Mouse (Mus musculus) midbrain, embryonic 11.5 days (tissue): ENCODE data around the gene Mmp17. TPM values are rescaled to one million over a fixed set of nuclear protein-coding genes. Genes with fewer than 3 reads are reported as not detected.

Experiments
- ATAC-seq: fragments of 200-750 bp; cut with Nextera tagmentation; 2 replicates; pipeline ENCODE4 v1.8.0; 2017; ENCODE audit warnings: moderate TSS enrichment, moderate library complexity; ENCODE audit not compliant: low FRiP score
- DNase-seq: peaks from one replicate; pipeline ENCODE4 v3.0.0; 2015; ENCODE audit warnings: low spot score; ENCODE audit errors: missing footprints
- H3K27ac ChIP-seq: fragments of 300-500 bp; sonication (generic); 2 replicates; pipeline ENCODE4 v1.5.1; 2014; ENCODE audit warnings: low read depth, low read length
- H3K27me3 ChIP-seq: fragments of 300-500 bp; sonication (generic); 2 replicates; pipeline ENCODE4 v1.6.1; 2014; ENCODE audit warnings: mild to moderate bottlenecking, low read length, moderate library complexity, mixed read lengths; ENCODE audit not compliant: control insufficient read depth, insufficient read depth
- H3K36me3 ChIP-seq: fragments of 300-500 bp; sonication (generic); 2 replicates; pipeline ENCODE4 v1.6.1; 2014; ENCODE audit warnings: mild to moderate bottlenecking, low read length, moderate library complexity, mixed read lengths; ENCODE audit not compliant: control insufficient read depth, insufficient read depth
- H3K4me1 ChIP-seq: fragments of 300-500 bp; sonication (generic); 2 replicates; pipeline ENCODE4 v1.6.1; 2014; ENCODE audit warnings: low read length; ENCODE audit not compliant: control insufficient read depth, insufficient read depth
- H3K4me2 ChIP-seq: fragments of 300-500 bp; sonication (generic); 2 replicates; pipeline ENCODE4 v1.6.1; 2014; ENCODE audit warnings: mild to moderate bottlenecking, moderate library complexity
- H3K4me3 ChIP-seq: fragments of 300-500 bp; sonication (generic); 2 replicates; pipeline ENCODE4 v1.5.1; 2014; ENCODE audit warnings: low read depth, low read length
- H3K9ac ChIP-seq: fragments of 300-500 bp; sonication (generic); 2 replicates; pipeline ENCODE4 v1.6.1; 2014; ENCODE audit warnings: low read length
- H3K9me3 ChIP-seq: fragments of 300-500 bp; sonication (generic); 2 replicates; pipeline ENCODE4 v1.6.1; 2016; ENCODE audit warnings: low read length; ENCODE audit not compliant: control insufficient read depth
- WGBS: fragments of 180-500 bp; shearing (Covaris S2); extraction: QIAGEN DNeasy Blood & Tissue Kit; methylation state at CpG from one replicate; pipeline ENCODE4 v1.1.7; 2014; 5-methylcytosine and 5-hydroxymethylcytosine counted together
- polyA plus RNA-seq: library from polyadenylated mRNA; unstranded; fragments of >200 nt; fragmentation: Nextera tagmentation; extraction: Ambion mirVana; gene quantifications from 2 replicates; pipeline ENCODE4 v1.2.1, GENCODE M21; 2014

Gene Mmp17
- polyA plus RNA-seq, 1 experiment from 2014 or later, result 4.6 TPM

DNA sequence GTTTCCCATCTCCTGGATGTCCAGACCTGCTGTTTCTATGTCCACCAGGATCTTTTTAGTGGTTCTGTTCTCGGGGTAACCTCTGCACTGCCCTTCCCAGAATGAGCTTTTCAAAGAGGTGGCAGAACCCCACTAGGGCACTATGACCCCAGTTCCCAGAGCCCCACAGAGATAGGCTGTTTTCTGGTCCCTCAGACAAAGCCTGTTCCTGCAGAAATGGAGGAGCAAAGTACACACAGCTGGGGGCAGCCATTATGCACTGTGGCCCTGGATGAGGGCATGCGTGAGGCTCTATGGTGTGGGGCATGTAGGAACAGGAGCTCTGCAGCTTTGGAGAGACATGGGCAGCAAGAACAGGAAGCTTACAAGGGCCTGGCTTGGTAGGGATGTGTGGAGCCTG lies 32.0 kb upstream of the Mmp17 start:
- no peak for DNase-seq
- H3K36me3 ChIP-seq, result peaks cover 54% of the 10 kb centered on the region
- 95% methylated on average over 2 of the region's 2 CpGs for WGBS

DNA sequence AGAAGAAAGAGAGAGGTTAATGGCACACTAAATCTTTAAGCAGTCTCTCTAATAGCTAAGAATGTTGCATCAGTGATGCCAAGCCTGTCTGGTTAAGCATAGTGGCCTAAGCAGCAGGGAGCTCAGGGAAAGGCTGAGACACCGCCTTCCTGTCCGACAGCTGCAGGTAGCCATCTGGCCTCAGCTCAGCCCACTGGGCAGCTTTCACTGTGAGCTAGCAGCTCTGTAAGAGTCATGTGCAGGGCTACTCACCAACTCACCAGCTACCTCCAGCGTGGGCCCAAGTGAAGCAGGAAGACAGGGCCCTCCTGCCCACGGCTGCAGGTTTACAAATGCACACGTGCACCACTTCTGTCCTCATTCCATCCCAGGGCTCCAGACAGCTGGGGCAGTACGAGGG lies 30.3 kb upstream of the Mmp17 start:
- no peaks in the 10 kb centered on the region for H3K9me3 ChIP-seq
- ATAC-seq, result no peak
- 96% methylated on average over 6 of the region's 6 CpGs for WGBS

More for the DNA sequence above, 32.0 kb upstream of the Mmp17 start:
- Histone ChIP-seq H3K9me3 (no peaks in the 10 kb centered on the region), H3K27ac (no peak overlapping the region), H3K27me3 (no peaks in the 10 kb centered on the region), H3K9ac (no peak overlapping the region), H3K4me3 (no peak overlapping the region), H3K4me1 (no peaks in the 10 kb centered on the region), H3K4me2 (no peak overlapping the region)
- no peak for ATAC-seq

DNA sequence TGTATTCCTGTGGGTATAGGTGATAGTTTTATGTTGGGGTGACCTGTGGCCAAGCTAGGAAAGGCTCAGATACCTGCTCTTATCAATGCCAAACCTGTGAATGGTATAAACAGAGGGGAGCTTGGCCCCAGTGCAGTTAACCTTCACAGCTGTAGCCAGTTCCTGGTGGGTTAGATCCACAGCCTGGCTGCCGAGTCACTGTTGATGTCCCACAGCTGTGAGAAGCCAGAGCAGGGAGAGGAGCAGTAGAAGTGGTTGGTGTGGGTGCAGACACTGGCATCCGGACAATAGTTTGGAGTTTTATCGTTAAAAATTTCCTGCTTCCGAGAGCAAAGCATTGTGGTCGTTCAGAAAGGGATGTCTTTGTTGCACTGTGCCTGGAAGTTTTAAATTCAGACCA lies 25.4 kb upstream of the Mmp17 start:
- Histone ChIP-seq H3K4me1 (no peaks in the 10 kb centered on the region), H3K4me2 (no peak overlapping the region), H3K27ac (no peak overlapping the region), H3K36me3 (peaks cover 32% of the 10 kb centered on the region), H3K9me3 (no peaks in the 10 kb centered on the region), H3K4me3 (no peak overlapping the region), H3K27me3 (no peaks in the 10 kb centered on the region), H3K9ac (no peak overlapping the region)
- WGBS, result 95% methylated on average over 5 of the region's 5 CpGs
- ATAC-seq, result no peak
- DNase-seq, result no peak

More for the DNA sequence above, 30.3 kb upstream of the Mmp17 start:
- Histone ChIP-seq H3K27me3 (no peaks in the 10 kb centered on the region), H3K27ac (no peak overlapping the region), H3K36me3 (peaks cover 54% of the 10 kb centered on the region), H3K4me3 (no peak overlapping the region), H3K4me2 (no peak overlapping the region), H3K9ac (no peak overlapping the region), H3K4me1 (no peaks in the 10 kb centered on the region)
- no peak for DNase-seq

DNA sequence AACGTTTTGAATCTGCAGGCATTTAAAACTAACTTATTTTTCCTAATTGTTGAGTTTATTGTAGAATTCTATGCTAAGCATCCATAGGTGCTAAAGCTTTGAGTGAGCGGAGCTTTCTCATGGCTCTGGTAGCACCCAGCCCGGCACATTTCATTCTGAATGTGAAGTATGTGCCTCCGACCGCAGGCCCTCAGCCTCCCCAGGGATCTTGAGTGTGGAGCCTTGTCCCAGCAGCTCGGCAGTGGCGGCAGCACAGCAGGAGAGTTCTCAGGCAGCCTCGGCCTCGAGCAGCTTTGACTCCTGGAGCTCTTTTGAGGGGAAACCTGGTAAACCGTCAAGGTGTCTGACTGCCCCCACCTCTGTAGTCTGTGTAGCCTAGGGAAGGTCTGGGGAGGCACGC lies 24.7 kb upstream of the Mmp17 start:
- H3K4me1 ChIP-seq, result no peaks in the 10 kb centered on the region
- no peak for ATAC-seq
- H3K27ac ChIP-seq, result no peak overlapping the region
- H3K9ac ChIP-seq, result no peak overlapping the region
- H3K9me3 ChIP-seq, result no peaks in the 10 kb centered on the region
- no peaks in the 10 kb centered on the region for H3K27me3 ChIP-seq
- DNase-seq, result no peak
- WGBS, result 69% methylated on average over 11 of the region's 11 CpGs
- peaks cover 29% of the 10 kb centered on the region for H3K36me3 ChIP-seq
- H3K4me3 ChIP-seq, result no peak overlapping the region
- no peak overlapping the region for H3K4me2 ChIP-seq

DNA sequence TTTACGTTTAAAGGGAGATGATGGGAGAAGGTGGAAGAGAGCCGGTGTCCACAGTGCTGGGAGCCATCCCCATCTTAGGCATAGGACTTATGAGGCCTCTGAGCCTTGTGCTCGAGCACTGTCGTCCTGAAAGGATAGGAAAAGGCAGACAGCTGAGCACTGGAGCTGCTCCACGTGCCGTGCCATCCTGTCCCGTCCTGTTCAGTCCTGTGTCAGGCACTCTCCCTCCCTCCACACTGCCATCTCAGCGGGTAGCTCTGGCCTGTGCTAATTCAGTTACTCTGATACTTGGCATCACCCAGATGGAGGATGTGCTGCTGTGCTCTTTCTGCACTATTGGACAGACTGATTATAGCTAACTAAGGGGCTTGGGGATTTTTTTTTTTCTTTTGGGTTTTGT lies 21.6 kb upstream of the Mmp17 start:
- peaks cover 20% of the 10 kb centered on the region for H3K36me3 ChIP-seq
- no peaks in the 10 kb centered on the region for H3K9me3 ChIP-seq
- 95% methylated on average over 8 of the region's 8 CpGs for WGBS
- H3K27me3 ChIP-seq, result no peaks in the 10 kb centered on the region
- no peaks in the 10 kb centered on the region for H3K4me1 ChIP-seq
- H3K9ac ChIP-seq, result no peak overlapping the region
- no peak overlapping the region for H3K4me2 ChIP-seq
- ATAC-seq (no peak), DNase-seq (no peak)
- no peak overlapping the region for H3K27ac ChIP-seq
- H3K4me3 ChIP-seq, result no peak overlapping the region

DNA sequence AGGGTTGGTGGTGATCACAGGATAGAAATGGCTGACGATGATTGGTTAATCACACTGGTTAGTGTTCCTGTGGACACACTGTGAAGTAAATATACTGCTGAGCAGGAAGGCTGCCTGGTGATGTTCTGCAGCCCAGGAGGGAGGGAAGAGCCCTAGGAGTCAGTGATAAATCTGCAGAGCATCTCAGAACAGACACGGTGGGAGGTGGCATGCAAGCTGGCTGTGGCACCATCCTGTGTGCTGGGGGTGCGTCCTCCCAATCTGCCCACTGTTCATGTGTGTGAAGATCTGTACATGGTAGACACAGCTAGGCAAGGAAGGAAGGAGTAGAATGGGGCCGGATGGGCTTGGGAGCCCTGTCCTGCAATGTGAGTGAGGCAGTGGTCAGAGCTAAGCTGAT lies 15.4 kb upstream of the Mmp17 start:
- ATAC-seq, result no peak
- no peak overlapping the region for H3K4me2 ChIP-seq
- no peaks in the 10 kb centered on the region for H3K27me3 ChIP-seq
- no peak overlapping the region for H3K27ac ChIP-seq
- no peak overlapping the region for H3K9ac ChIP-seq
- peaks cover 24% of the 10 kb centered on the region for H3K36me3 ChIP-seq
- no peaks in the 10 kb centered on the region for H3K4me1 ChIP-seq
- no peak for DNase-seq
- 94% methylated on average over 4 of the region's 4 CpGs for WGBS
- no peak overlapping the region for H3K4me3 ChIP-seq
- H3K9me3 ChIP-seq, result no peaks in the 10 kb centered on the region

DNA sequence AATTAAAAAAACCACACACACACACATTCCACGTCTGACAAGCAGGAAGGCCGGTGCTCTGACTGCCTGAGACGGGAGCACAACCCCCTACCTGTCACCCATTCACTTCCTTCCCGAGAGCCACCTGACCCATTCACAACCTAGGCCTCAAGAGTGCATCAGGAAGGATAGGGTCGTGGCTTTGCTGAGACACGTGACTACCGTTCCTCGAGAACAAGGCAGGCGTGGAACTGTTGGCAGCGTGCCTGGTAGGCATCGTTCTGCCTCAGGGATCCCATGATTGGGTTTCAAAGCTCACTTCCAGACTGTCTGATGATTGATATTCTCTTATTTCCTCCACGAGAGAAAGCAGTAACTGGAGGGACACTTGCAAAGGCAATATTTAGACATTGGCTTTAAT lies 5.8 kb upstream of the Mmp17 start:
- Histone ChIP-seq H3K27ac (no peak overlapping the region), H3K9ac (no peak overlapping the region), H3K36me3 (no peaks in the 10 kb centered on the region), H3K27me3 (peaks cover 7% of the 10 kb centered on the region; the same call in 1 of the 2 replicates), H3K4me3 (no peak overlapping the region), H3K4me1 (peaks cover 2% of the 10 kb centered on the region; the same call in 1 of the 2 replicates), H3K4me2 (no peak overlapping the region), H3K9me3 (no peaks in the 10 kb centered on the region)
- no peak for DNase-seq
- WGBS, result 80% methylated on average over 12 of the region's 12 CpGs
- ATAC-seq, result no peak

DNA sequence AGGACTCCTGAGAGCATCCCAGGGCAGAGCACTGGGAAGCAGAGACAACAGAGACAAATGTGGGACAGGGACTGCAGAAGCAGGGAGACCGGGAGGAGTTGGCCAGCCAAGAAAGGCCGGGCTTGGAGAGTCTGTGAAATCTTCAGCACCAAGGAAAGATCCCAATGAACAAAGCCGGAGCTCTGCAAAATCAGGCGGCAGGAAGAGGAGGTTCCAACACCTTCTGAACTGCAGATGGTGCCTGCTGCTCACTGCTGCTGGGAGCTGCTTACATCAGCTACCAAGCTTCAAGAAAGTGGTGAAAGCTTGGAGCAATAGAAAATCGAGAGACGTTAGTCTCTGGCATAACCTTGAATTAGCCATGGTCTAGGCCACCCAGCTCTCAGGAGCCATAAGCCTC lies 3.9 kb upstream of the Mmp17 start:
- no peak for DNase-seq
- Histone ChIP-seq H3K36me3 (no peaks in the 10 kb centered on the region), H3K9me3 (no peaks in the 10 kb centered on the region), H3K4me2 (no peak overlapping the region), H3K27ac (no peak overlapping the region), H3K27me3 (peaks cover 12% of the 10 kb centered on the region; the same call in 1 of the 2 replicates), H3K4me3 (no peak overlapping the region), H3K4me1 (peaks cover 10% of the 10 kb centered on the region), H3K9ac (no peak overlapping the region)
- 24% methylated on average over 6 of the region's 6 CpGs for WGBS
- ATAC-seq, result no peak

DNA sequence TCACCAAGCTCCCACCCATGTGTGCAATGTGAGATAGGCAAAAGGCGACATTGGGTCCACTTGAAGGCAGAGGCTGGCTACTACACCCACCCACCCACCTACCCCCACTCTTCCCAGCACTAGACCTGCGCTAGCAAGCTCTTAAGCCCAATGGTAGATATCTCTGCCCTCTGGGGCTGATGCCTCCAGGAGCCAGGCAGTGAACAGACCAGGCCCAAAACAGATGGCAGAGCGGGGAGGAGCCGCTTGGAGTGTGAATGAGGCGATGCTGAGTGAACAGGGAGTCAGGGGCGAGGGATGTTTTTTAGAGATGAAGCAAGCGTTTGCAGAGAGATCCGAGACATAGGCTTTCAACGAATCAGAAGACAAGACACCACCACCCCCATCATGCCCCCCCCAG lies 3.4 kb upstream of the Mmp17 start:
- no peak for DNase-seq
- H3K4me2 ChIP-seq, result no peak overlapping the region

DNA sequence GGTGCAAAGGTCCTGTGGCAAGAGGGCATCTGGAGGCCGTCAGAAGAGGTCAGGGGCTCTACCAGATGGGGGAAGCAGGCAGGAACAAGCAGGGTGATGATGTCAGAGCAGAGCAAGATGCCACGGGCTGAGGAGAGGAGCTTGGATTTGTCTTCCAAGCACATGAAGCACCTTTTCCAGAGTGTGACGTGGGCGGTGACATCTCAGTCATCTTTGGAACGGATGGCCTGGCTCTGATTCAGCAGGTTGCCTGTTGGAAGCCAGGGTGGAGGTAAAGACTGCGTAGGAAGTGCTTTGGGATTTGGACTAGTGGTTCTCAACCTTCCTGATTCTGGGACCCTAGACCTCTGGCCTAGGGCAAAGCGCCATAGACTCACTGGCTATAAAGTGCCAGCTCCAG lies 3.0 kb upstream of the Mmp17 start:
- Histone ChIP-seq H3K9me3 (no peaks in the 10 kb centered on the region), H3K27ac (no peak overlapping the region), H3K36me3 (no peaks in the 10 kb centered on the region), H3K4me2 (no peak overlapping the region), H3K4me1 (peaks cover 13% of the 10 kb centered on the region), H3K4me3 (no peak overlapping the region), H3K27me3 (peaks cover 18% of the 10 kb centered on the region; the same call in 1 of the 2 replicates), H3K9ac (no peak overlapping the region)
- 73% methylated on average over 7 of the region's 7 CpGs for WGBS
- DNase-seq, result no peak
- no peak for ATAC-seq

More for the DNA sequence above, 3.4 kb upstream of the Mmp17 start:
- no peaks in the 10 kb centered on the region for H3K36me3 ChIP-seq
- no peak for ATAC-seq
- WGBS, result 86% methylated on average over 9 of the region's 9 CpGs
- H3K4me3 ChIP-seq, result no peak overlapping the region
- H3K4me1 ChIP-seq, result peaks cover 10% of the 10 kb centered on the region
- no peaks in the 10 kb centered on the region for H3K9me3 ChIP-seq
- H3K27ac ChIP-seq, result no peak overlapping the region
- H3K9ac ChIP-seq, result no peak overlapping the region
- H3K27me3 ChIP-seq, result peaks cover 18% of the 10 kb centered on the region; the same call in 1 of the 2 replicates
